Mouse (Mus musculus): ENCODE measurements at regions not wholly inside any gene's neighbourhood (a gene's known extent, or its start where the extent isn't known, plus 50 kb on each side); places are given as distances from the start of the nearest gene placed in this dataset.

GRCm38 (mm10) chr13:90526998-90527397, 378.2 kb downstream of the Atp6ap1l start:
- Histone ChIP-seq H3K27ac (ENCODE audit: insufficient read depth, low read depth, low read length, poor library complexity, severe bottlenecking) (no peak overlapping the region), H3K9ac (ENCODE audit: insufficient read depth, low read depth, low read length, poor library complexity, severe bottlenecking) (no peak overlapping the region), H3K4me3 (ENCODE audit: insufficient read depth in 1 of 2, low read depth in 1 of 2, low read length in 2 of 2, poor library complexity in 1 of 2, severe bottlenecking in 1 of 2) (no peak overlapping the region), H3K4me1 (ENCODE audit: control insufficient read depth in 2 of 2, insufficient read depth in 2 of 2, low read length in 2 of 2, poor library complexity in 1 of 2) (no peaks in the 10 kb centered on the region), H3K9me3 (ENCODE audit: control insufficient read depth, insufficient read depth, low read depth, low read length) (no peaks in the 10 kb centered on the region), H3K36me3 (ENCODE audit: control insufficient read depth, insufficient read depth, low read length, poor library complexity, severe bottlenecking) (no peaks in the 10 kb centered on the region)
- no peak for TF ChIP-seq HCFC1 (IDR thresholded peaks at IDR 0.05; ENCODE audit: borderline replicate concordance, insufficient read depth, low read length)
- TF ChIP-seq CHD2 (IDR thresholded peaks at IDR 0.05; ENCODE audit: low read depth, low read length) = no peak
- TF ChIP-seq ZNF384 (IDR thresholded peaks at IDR 0.05; ENCODE audit: low read depth, low read length) = no peak
- no peak for TF ChIP-seq ZC3H11A (IDR thresholded peaks at IDR 0.05; ENCODE audit: borderline replicate concordance, low read depth, low read length)
- no peak for TF ChIP-seq MAFK (IDR thresholded peaks at IDR 0.05; ENCODE audit: insufficient read depth, low read depth, low read length)
- DNase-seq (ENCODE audit: low read depth, low spot score) = no peak
- in situ Hi-C loops (cut with MboI; ENCODE audit: low sequenced_read_pairs in 2 of 2, unreplicated experiment in 2 of 2) = no loop called here

- TF ChIP-seq ZC3H11A (IDR thresholded peaks at IDR 0.05; ENCODE audit: borderline replicate concordance, low read depth, low read length) (no peak), CHD2 (IDR thresholded peaks at IDR 0.05; ENCODE audit: low read depth, low read length) (no peak), ZNF384 (IDR thresholded peaks at IDR 0.05; ENCODE audit: low read depth, low read length) (no peak), MAFK (IDR thresholded peaks at IDR 0.05; ENCODE audit: insufficient read depth, low read depth, low read length) (no peak), HCFC1 (IDR thresholded peaks at IDR 0.05; ENCODE audit: borderline replicate concordance, insufficient read depth, low read length) (no peak)
- Histone ChIP-seq H3K9ac (ENCODE audit: insufficient read depth, low read depth, low read length, poor library complexity, severe bottlenecking) (no peak overlapping the region), H3K9me3 (ENCODE audit: control insufficient read depth, insufficient read depth, low read depth, low read length) (no peaks in the 10 kb centered on the region), H3K4me1 (ENCODE audit: control insufficient read depth in 2 of 2, insufficient read depth in 2 of 2, low read length in 2 of 2, poor library complexity in 1 of 2) (no peaks in the 10 kb centered on the region), H3K36me3 (ENCODE audit: control insufficient read depth, insufficient read depth, low read length, poor library complexity, severe bottlenecking) (no peaks in the 10 kb centered on the region), H3K27ac (ENCODE audit: insufficient read depth, low read depth, low read length, poor library complexity, severe bottlenecking) (no peak overlapping the region), H3K4me3 (ENCODE audit: insufficient read depth in 1 of 2, low read depth in 1 of 2, low read length in 2 of 2, poor library complexity in 1 of 2, severe bottlenecking in 1 of 2) (no peak overlapping the region)
- in situ Hi-C loops (cut with MboI; ENCODE audit: low sequenced_read_pairs in 2 of 2, unreplicated experiment in 2 of 2) = no loop called here
- no peak for DNase-seq (ENCODE audit: low read depth, low spot score)
Observed at GRCm38 (mm10) chr13:90525801-90526200, 379.4 kb downstream of the Atp6ap1l start.

- no peak for DNase-seq (ENCODE audit: low read depth, low spot score)
- H3K9ac ChIP-seq (ENCODE audit: insufficient read depth, low read depth, low read length, poor library complexity, severe bottlenecking) = no peak overlapping the region
- H3K27ac ChIP-seq (ENCODE audit: insufficient read depth, low read depth, low read length, poor library complexity, severe bottlenecking) = no peak overlapping the region
- H3K4me3 ChIP-seq (ENCODE audit: insufficient read depth in 1 of 2, low read depth in 1 of 2, low read length in 2 of 2, poor library complexity in 1 of 2, severe bottlenecking in 1 of 2) = no peak overlapping the region
- no peaks in the 10 kb centered on the region for H3K4me1 ChIP-seq (ENCODE audit: control insufficient read depth in 2 of 2, insufficient read depth in 2 of 2, low read length in 2 of 2, poor library complexity in 1 of 2)
- no peak for TF ChIP-seq HCFC1 (IDR thresholded peaks at IDR 0.05; ENCODE audit: borderline replicate concordance, insufficient read depth, low read length)
- no peak for TF ChIP-seq CHD2 (IDR thresholded peaks at IDR 0.05; ENCODE audit: low read depth, low read length)
- no peak for TF ChIP-seq ZC3H11A (IDR thresholded peaks at IDR 0.05; ENCODE audit: borderline replicate concordance, low read depth, low read length)
- no peak for TF ChIP-seq ZNF384 (IDR thresholded peaks at IDR 0.05; ENCODE audit: low read depth, low read length)
- TF ChIP-seq MAFK (IDR thresholded peaks at IDR 0.05; ENCODE audit: insufficient read depth, low read depth, low read length) = no peak
- in situ Hi-C loops (cut with MboI; ENCODE audit: low sequenced_read_pairs in 2 of 2, unreplicated experiment in 2 of 2) = no loop called here
- no peaks in the 10 kb centered on the region for H3K36me3 ChIP-seq (ENCODE audit: control insufficient read depth, insufficient read depth, low read length, poor library complexity, severe bottlenecking)
- H3K9me3 ChIP-seq (ENCODE audit: control insufficient read depth, insufficient read depth, low read depth, low read length) = no peaks in the 10 kb centered on the region
Observed at GRCm38 (mm10) chr13:90521758-90522245, 383.4 kb downstream of the Atp6ap1l start.

GRCm38 (mm10) chr13:90520992-90521757, 384.0 kb downstream of the Atp6ap1l start:
- no peaks in the 10 kb centered on the region for H3K4me1 ChIP-seq (ENCODE audit: control insufficient read depth in 2 of 2, insufficient read depth in 2 of 2, low read length in 2 of 2, poor library complexity in 1 of 2)
- H3K9me3 ChIP-seq (ENCODE audit: control insufficient read depth, insufficient read depth, low read depth, low read length) = no peaks in the 10 kb centered on the region
- DNase-seq (ENCODE audit: low read depth, low spot score) = no peak
- TF ChIP-seq ZC3H11A (IDR thresholded peaks at IDR 0.05; ENCODE audit: borderline replicate concordance, low read depth, low read length) = no peak
- TF ChIP-seq HCFC1 (IDR thresholded peaks at IDR 0.05; ENCODE audit: borderline replicate concordance, insufficient read depth, low read length) = no peak
- no peak for TF ChIP-seq CHD2 (IDR thresholded peaks at IDR 0.05; ENCODE audit: low read depth, low read length)
- no peak for TF ChIP-seq MAFK (IDR thresholded peaks at IDR 0.05; ENCODE audit: insufficient read depth, low read depth, low read length)
- no peak for TF ChIP-seq ZNF384 (IDR thresholded peaks at IDR 0.05; ENCODE audit: low read depth, low read length)
- no peaks in the 10 kb centered on the region for H3K36me3 ChIP-seq (ENCODE audit: control insufficient read depth, insufficient read depth, low read length, poor library complexity, severe bottlenecking)
- no peak overlapping the region for H3K9ac ChIP-seq (ENCODE audit: insufficient read depth, low read depth, low read length, poor library complexity, severe bottlenecking)
- H3K27ac ChIP-seq (ENCODE audit: insufficient read depth, low read depth, low read length, poor library complexity, severe bottlenecking) = no peak overlapping the region
- no peak overlapping the region for H3K4me3 ChIP-seq (ENCODE audit: insufficient read depth in 1 of 2, low read depth in 1 of 2, low read length in 2 of 2, poor library complexity in 1 of 2, severe bottlenecking in 1 of 2)
- in situ Hi-C loops (cut with MboI; ENCODE audit: low sequenced_read_pairs in 2 of 2, unreplicated experiment in 2 of 2) = no loop called here

Measured in ES-E14 (cell line).